Mouse (Mus musculus) G1E (cell line): ENCODE data around the gene Adk.

Source experiments
- CTCF ChIP-seq: IDR thresholded peaks from 2 replicates; pipeline ENCODE4 v1.5.1; 2012; ENCODE audit warnings: low read depth, low read length, inconsistent platforms, mixed read lengths
- GATA1 ChIP-seq: IDR thresholded peaks from 2 replicates; pipeline ENCODE4 v1.6.1; 2012; ENCODE audit warnings: borderline replicate concordance, low read length, inconsistent platforms, mixed read lengths

DNA sequence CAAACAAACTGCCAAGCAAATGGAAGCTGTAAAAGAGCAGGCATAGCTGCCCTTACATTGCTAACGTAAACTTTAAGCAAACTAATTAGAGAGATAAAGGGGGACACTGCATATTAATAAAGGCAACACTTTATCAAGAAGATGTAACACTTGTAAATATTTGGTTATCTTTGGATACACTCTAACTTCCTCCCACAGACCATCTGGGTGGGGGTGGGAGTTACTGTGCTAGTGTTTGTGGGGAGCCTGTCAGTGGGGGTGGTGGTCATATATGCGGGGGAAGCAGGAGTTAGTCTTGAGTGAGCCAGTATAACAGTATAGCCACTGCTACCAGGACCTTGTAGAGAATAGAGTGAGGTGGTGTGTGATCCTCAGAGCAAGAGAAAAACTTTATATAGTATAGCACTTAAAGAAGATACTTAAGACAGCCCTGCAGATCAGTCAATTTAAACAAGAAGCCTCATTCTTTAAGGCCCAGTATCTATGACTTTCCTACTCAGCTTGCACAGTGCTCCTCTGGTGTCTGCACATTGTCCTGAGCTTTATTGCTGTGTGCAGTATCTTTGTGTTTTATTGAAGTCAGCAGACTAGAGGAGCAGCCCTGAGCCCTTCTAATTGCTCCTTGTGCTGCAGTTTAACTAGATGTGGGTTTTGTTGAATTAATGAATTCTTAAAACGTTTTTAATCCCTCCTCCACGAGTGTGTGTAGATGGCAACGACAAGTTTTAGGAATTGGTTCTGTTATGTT lies 10.6 kb downstream of the Adk start:
- TF ChIP-seq CTCF = no peak
- no peak for TF ChIP-seq GATA1
